8 mouse cellular contexts compared by ENCODE assay signal in the genomic region with DNA sequence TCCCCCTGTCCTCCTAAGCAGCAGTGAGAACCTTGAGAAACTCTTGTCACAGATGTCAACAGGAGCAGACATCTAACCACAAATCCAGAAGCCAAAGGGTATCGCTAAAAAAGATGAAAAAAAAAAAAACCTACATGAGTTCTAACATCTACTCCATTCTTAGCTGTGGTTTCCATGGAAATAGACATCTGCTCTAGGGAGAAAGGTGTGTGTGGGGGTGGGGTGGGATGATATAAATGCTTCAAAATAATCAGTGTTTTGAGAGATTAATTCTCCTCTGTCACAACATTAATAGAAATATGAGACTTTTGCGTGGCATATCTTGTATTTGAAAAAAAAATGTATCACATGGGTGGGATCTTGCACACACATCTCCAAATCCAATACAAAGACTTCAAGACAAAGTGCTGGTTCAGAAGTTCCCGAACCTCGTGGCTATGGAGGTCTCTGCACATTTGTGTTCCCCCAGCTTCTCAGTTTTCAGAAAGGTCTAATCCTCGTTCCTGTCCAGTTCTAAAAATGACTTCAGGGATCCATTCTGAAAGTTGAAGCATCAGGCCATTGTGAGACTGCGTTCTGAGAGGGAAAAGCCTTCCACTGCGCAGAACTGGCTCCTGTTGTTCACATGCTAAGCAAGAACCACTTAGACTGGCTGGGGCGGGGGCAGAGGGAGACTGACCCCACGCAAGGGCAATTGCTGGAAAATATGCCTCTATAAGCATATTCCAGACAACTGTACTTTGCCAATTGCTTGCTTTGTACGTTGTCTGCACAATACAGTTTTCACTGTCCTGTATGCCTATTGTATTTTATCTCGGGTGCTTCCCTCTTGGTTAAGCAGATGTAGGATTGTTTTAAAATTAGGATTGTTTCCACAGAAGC. TPM values are rescaled to one million over a fixed set of nuclear protein-coding genes. Genes with fewer than 3 reads are reported as not detected.
DNase-seq lines count a peak whose midpoint lies in the region; ATAC-seq and TF ChIP-seq lines count a peak whose summit lies in the region.
"Had no signal": no experiment of that assay in that cellular context is flagged by ENCODE, and none has a peak within 500 bp of the region (broad histone marks: within the 10 kb centered on the region; RNA-seq: fewer than 3 reads in every experiment).

No protein-coding gene starts in this region.

- peaks cover 10% of the 10 kb centered on the region for H3K4me1 ChIP-seq in lung, embryonic 16.5 days (replicated peaks; ENCODE audit: control insufficient read depth, insufficient read depth, low read length)
- H3K4me1 ChIP-seq in forebrain, embryonic 14.5 days (ENCODE audit: control insufficient read depth, insufficient read depth, low read length) = peaks cover 9% of the 10 kb centered on the region
- H3K4me1 ChIP-seq in limb, embryonic 15.5 days = peaks cover 17% of the 10 kb centered on the region
- H3K4me1 ChIP-seq in stomach, postnatal 0 days (replicated peaks; ENCODE audit: control insufficient read depth, insufficient read depth) = no peaks in the 10 kb centered on the region

- TF ChIP-seq CTCF in stomach, postnatal 0 days (IDR thresholded peaks at IDR 0.05; ENCODE audit: low read depth) = no peak

- DNase-seq in lung, postnatal 36 days = no peak
- DNase-seq in forebrain, embryonic 14.5 days (ENCODE audit: low spot score) = peak; percentile 63
- DNase-seq in stomach, postnatal 0 days (ENCODE audit: low spot score) = no peak
- no peak for DNase-seq in left cerebral cortex, adult 8-10 months (ENCODE audit: low spot score in 2 of 2)
- no peak for DNase-seq in gastrocnemius, postnatal 4 days (ENCODE audit: low spot score in 2 of 2)
- DNase-seq: right cerebral cortex, postnatal 14 days had no signal

- no peaks in the 10 kb centered on the region for H3K27me3 ChIP-seq in lung, embryonic 16.5 days (ENCODE audit: control insufficient read depth, insufficient read depth, low read depth, low read length)
- no peaks in the 10 kb centered on the region for H3K27me3 ChIP-seq in forebrain, embryonic 14.5 days (replicated peaks; ENCODE audit: control insufficient read depth, insufficient read depth, low read length)
- 0 out of 2 replicates have a peak, but pooled peaks cover 4% of the 10 kb centered on the region for H3K27me3 ChIP-seq in limb, embryonic 15.5 days
- H3K27me3 ChIP-seq in stomach, postnatal 0 days (ENCODE audit: control insufficient read depth, insufficient read depth, low read length) = no peaks in the 10 kb centered on the region

- ATAC-seq in lung, embryonic 16.5 days (ENCODE audit: low read depth) = no peak
- no peak for ATAC-seq in forebrain, embryonic 14.5 days
- no peak for ATAC-seq in limb, embryonic 15.5 days (ENCODE audit: insufficient number of reproducible peaks, low FRiP score, low TSS enrichment, low read depth)
- no peak for ATAC-seq in stomach, postnatal 0 days (ENCODE audit: low FRiP score, low TSS enrichment)

- H3K9me3 ChIP-seq in lung, embryonic 16.5 days (ENCODE audit: control insufficient read depth, low read length) = 0 out of 2 replicates have a peak, but pooled peaks cover 2% of the 10 kb centered on the region
- H3K9me3 ChIP-seq in forebrain, embryonic 14.5 days (replicated peaks; ENCODE audit: control insufficient read depth, low read length) = no peaks in the 10 kb centered on the region
- H3K9me3 ChIP-seq in limb, embryonic 15.5 days = no peaks in the 10 kb centered on the region
- H3K9me3 ChIP-seq in stomach, postnatal 0 days (ENCODE audit: control insufficient read depth, low read length) = no peaks in the 10 kb centered on the region

- peak overlapping the region; percentile 55 for H3K27ac ChIP-seq in lung, embryonic 16.5 days (ENCODE audit: low read length)
- H3K27ac ChIP-seq in forebrain, embryonic 14.5 days (ENCODE audit: low read depth, low read length) = peak overlapping the region; percentile 99
- H3K27ac ChIP-seq in limb, embryonic 15.5 days = no peak overlapping the region
- H3K27ac ChIP-seq in stomach, postnatal 0 days (replicated peaks) = no peak overlapping the region

- peak overlapping the region; percentile 93; the same call in 1 of the 2 replicates for H3K9ac ChIP-seq in lung, embryonic 16.5 days (ENCODE audit: low read length)
- peak overlapping the region; percentile 100; the same call in 1 of the 2 replicates for H3K9ac ChIP-seq in forebrain, embryonic 14.5 days (ENCODE audit: low read length)
- no peak overlapping the region for H3K9ac ChIP-seq in limb, embryonic 15.5 days
- no peak overlapping the region for H3K9ac ChIP-seq in stomach, postnatal 0 days (ENCODE audit: low read length)

- TF ChIP-seq EP300 in stomach, postnatal 0 days (optimal IDR thresholded peaks at IDR 0.05) = no peak

- no peak overlapping the region; the same call in 1 of the 2 replicates for H3K4me3 ChIP-seq in lung, embryonic 16.5 days (ENCODE audit: low read length)
- peak overlapping the region; percentile 94 for H3K4me3 ChIP-seq in forebrain, embryonic 14.5 days (ENCODE audit: low read depth, low read length)
- peak overlapping the region; percentile 95; the same call in 1 of the 2 replicates for H3K4me3 ChIP-seq in limb, embryonic 15.5 days
- H3K4me3 ChIP-seq in stomach, postnatal 0 days (ENCODE audit: low read depth, low read length) = no peak overlapping the region

- WGBS in lung, embryonic 16.5 days = 55% methylated on average over 11 of the region's 11 CpGs
- WGBS in forebrain, embryonic 14.5 days = 62% methylated on average over 11 of the region's 11 CpGs
- 70% methylated on average over 11 of the region's 11 CpGs for WGBS in limb, embryonic 15.5 days
- WGBS in stomach, postnatal 0 days = 66% methylated on average over 11 of the region's 11 CpGs

- peak overlapping the region; percentile 94 for H3K4me2 ChIP-seq in lung, embryonic 16.5 days (ENCODE audit: low read depth, low read length)
- H3K4me2 ChIP-seq in forebrain, embryonic 14.5 days (ENCODE audit: low read length) = peak overlapping the region; percentile 67
- peak overlapping the region; percentile 94 for H3K4me2 ChIP-seq in limb, embryonic 15.5 days
- 0 out of 2 replicates have a peak overlapping the region, but pooled peaks have one; percentile 98 for H3K4me2 ChIP-seq in stomach, postnatal 0 days (replicated peaks; ENCODE audit: low read depth)

- peaks cover 9% of the 10 kb centered on the region for H3K36me3 ChIP-seq in lung, embryonic 16.5 days (ENCODE audit: control insufficient read depth, insufficient read depth, low read length)
- peaks cover 11% of the 10 kb centered on the region for H3K36me3 ChIP-seq in forebrain, embryonic 14.5 days (ENCODE audit: control insufficient read depth, insufficient read depth, low read length)
- peaks cover 9% of the 10 kb centered on the region for H3K36me3 ChIP-seq in limb, embryonic 15.5 days
- H3K36me3 ChIP-seq in stomach, postnatal 0 days (ENCODE audit: control insufficient read depth, insufficient read depth, low read length) = no peaks in the 10 kb centered on the region

RNA-seq across cellular contexts. Expression of gene Stmn1, which starts 1.5 kb away (rescaled TPM):
- polyA plus RNA-seq in lung, embryonic 16.5 days (2015; fragmentation: Nextera tagmentation; extraction: Ambion mirVana) = 1,638 and 1,729 TPM in 2 replicates
- 7,624 and 8,172 TPM in 2 replicates for polyA plus RNA-seq in forebrain, embryonic 14.5 days (2014; fragmentation: Nextera tagmentation; extraction: Ambion mirVana)
- polyA plus RNA-seq in limb, embryonic 15.5 days (2015; fragmentation: Nextera tagmentation; extraction: Ambion mirVana) = 1,227 and 1,246 TPM in 2 replicates
- 358 and 380 TPM in 2 replicates for polyA plus RNA-seq in stomach, postnatal 0 days (2015; fragmentation: Nextera tagmentation; extraction: Ambion mirVana)
- 1,000 to 10,000 TPM in 1 of 4 experiments, 100 to 1,000 TPM in 3; 935 to 1,017 (median 942) TPM for total RNA-seq in left cerebral cortex, adult 8-10 months (2022)
- 100 to 1,000 TPM; 152 to 171 TPM for total RNA-seq in gastrocnemius, postnatal 4 days (2021)

RNA-seq across cellular contexts. Expression of gene Paqr7, which starts 29.9 kb away (rescaled TPM):
- polyA plus RNA-seq in lung, embryonic 16.5 days (2015; fragmentation: Nextera tagmentation; extraction: Ambion mirVana) = 6.9 and 8.7 TPM in 2 replicates
- polyA plus RNA-seq in forebrain, embryonic 14.5 days (2014; fragmentation: Nextera tagmentation; extraction: Ambion mirVana) = 4.3 and 6.0 TPM in 2 replicates
- polyA plus RNA-seq in limb, embryonic 15.5 days (2015; fragmentation: Nextera tagmentation; extraction: Ambion mirVana) = 6.1 and 6.3 TPM in 2 replicates
- polyA plus RNA-seq in stomach, postnatal 0 days (2015; fragmentation: Nextera tagmentation; extraction: Ambion mirVana) = 51.8 and 56.4 TPM in 2 replicates
- total RNA-seq in left cerebral cortex, adult 8-10 months (2022) = 10 to 100 TPM; 58.1 to 64.3 (median 61.1) TPM
- total RNA-seq in gastrocnemius, postnatal 4 days (2021) = 1 to 10 TPM; 4.8 to 6.3 TPM

RNA-seq across cellular contexts. Expression of gene Aunip, which starts 44.2 kb away (rescaled TPM):
- polyA plus RNA-seq in lung, embryonic 16.5 days (2015; fragmentation: Nextera tagmentation; extraction: Ambion mirVana) = 14.5 and 15.7 TPM in 2 replicates
- 2.2 and 3.3 TPM in 2 replicates for polyA plus RNA-seq in forebrain, embryonic 14.5 days (2014; fragmentation: Nextera tagmentation; extraction: Ambion mirVana)
- 8.9 and 12.1 TPM in 2 replicates for polyA plus RNA-seq in limb, embryonic 15.5 days (2015; fragmentation: Nextera tagmentation; extraction: Ambion mirVana)
- polyA plus RNA-seq in stomach, postnatal 0 days (2015; fragmentation: Nextera tagmentation; extraction: Ambion mirVana) = 3.5 and 3.8 TPM in 2 replicates
- under 1 TPM; 0.25 to 0.60 (median 0.34) TPM for total RNA-seq in left cerebral cortex, adult 8-10 months (2022)
- 1 to 10 TPM; 1.9 to 2.1 TPM for total RNA-seq in gastrocnemius, postnatal 4 days (2021)

Comparison
In these comparisons a context has a peak if more than half of its experiments do, and no peak if none do; other contexts are left out.
1. H3K27ac ChIP-seq: peak in lung, embryonic 16.5 days (single experiment) and forebrain, embryonic 14.5 days (single experiment); none in limb, embryonic 15.5 days (single experiment) and stomach, postnatal 0 days (single experiment).
2. H3K4me3 ChIP-seq: peak in forebrain, embryonic 14.5 days (single experiment) and limb, embryonic 15.5 days (single experiment); none in lung, embryonic 16.5 days (single experiment) and stomach, postnatal 0 days (single experiment).
3. H3K9ac ChIP-seq: peak in lung, embryonic 16.5 days (single experiment) and forebrain, embryonic 14.5 days (single experiment); none in limb, embryonic 15.5 days (single experiment) and stomach, postnatal 0 days (single experiment).
4. Peak in every context shown above with its lines, with median percentiles within 50 percentile points of each other: H3K4me2 ChIP-seq.